Mouse (Mus musculus) C2C12 (cell line): ENCODE data around the gene Cldn7.

Experiments used
- CEBPB ChIP-seq: IDR thresholded peaks from one replicate; pipeline ENCODE4 v1.6.1; 2011; ENCODE audit warnings: low read depth, mild to moderate bottlenecking, control low read depth, moderate library complexity
- CTCF ChIP-seq: IDR thresholded peaks from one replicate; pipeline ENCODE4 v1.5.1; 2011; ENCODE audit not compliant: control insufficient read depth, insufficient read depth, insufficient read length
- FOSL1 ChIP-seq: IDR thresholded peaks from one replicate; pipeline ENCODE4 v1.8.0; 2011; ENCODE audit warnings: mild to moderate bottlenecking, low read length; ENCODE audit not compliant: poor library complexity, insufficient read depth, severe bottlenecking
- MAX ChIP-seq: IDR thresholded peaks from one replicate; pipeline ENCODE4 v1.6.1; 2011; ENCODE audit warnings: mild to moderate bottlenecking, control low read depth
- MYOD1 ChIP-seq: IDR thresholded peaks from one replicate; pipeline ENCODE4 v1.6.1; 2011; ENCODE audit warnings: low read depth; ENCODE audit not compliant: control insufficient read depth, insufficient read length
- MYOG ChIP-seq: IDR thresholded peaks from one replicate; pipeline ENCODE4 v1.6.1; 2011; ENCODE audit not compliant: control insufficient read depth, insufficient read length; ENCODE audit errors: extremely low read depth
- USF1 ChIP-seq: IDR thresholded peaks from one replicate; pipeline ENCODE4 v1.6.1; 2011; ENCODE audit warnings: low read depth, mild to moderate bottlenecking, control low read depth, moderate library complexity

- no peak for TF ChIP-seq CTCF
- TF ChIP-seq MAX: no peak
- TF ChIP-seq MYOG: no peak
- TF ChIP-seq USF1: no peak
- no peak for TF ChIP-seq MYOD1
- TF ChIP-seq CEBPB: no peak
- TF ChIP-seq FOSL1: no peak
Observed at GRCm38 (mm10) chr11:69992396-69992795, 27.8 kb downstream of the Cldn7 start.
